Comparison of ENCODE assay signal across 14 mouse cellular contexts in genomic region chr3:90151086-90151740, GRCm38 (mm10). TPM values are rescaled to one million over a fixed set of nuclear protein-coding genes. Genes with fewer than 3 reads are reported as not detected.
DNase-seq lines count a peak whose midpoint lies in the region.
"Had no signal": no experiment of that assay in that cellular context is flagged by ENCODE, and none has a peak within 500 bp of the region (broad histone marks: within the 10 kb centered on the region; RNA-seq: fewer than 3 reads in every experiment).

No protein-coding gene starts in this region.

- peak; percentile 48 to 81 for DNase-seq in adrenal gland, adult (ENCODE audit: inconsistent age in 2 of 2, low spot score in 1 of 2)
- no peak for DNase-seq in adrenal gland, postnatal 4 days (ENCODE audit: low spot score in 2 of 2)
- peak; percentile 60 for DNase-seq in ES-CJ7 (ENCODE audit: low read depth, low spot score)
- DNase-seq in adrenal gland, adult 8-10 months = peak; percentile 42
- peak; percentile 43 to 54 for DNase-seq in adrenal gland, postnatal 36 days
- DNase-seq in right cerebral cortex, postnatal 10 days (ENCODE audit: low spot score in 2 of 2) = no peak
- no peak for DNase-seq in left cerebral cortex, adult 11 months (ENCODE audit: low spot score)
- DNase-seq: B cell, adult 2 months; cerebellum, adult 11 months; cerebellum, adult 9-10 months; gastrocnemius, postnatal 36 days; heart, adult 11 months; heart, postnatal 36 days; kidney, adult 8-10 months had no signal

RNA-seq across cellular contexts. Expression of gene Nup210l, which starts 47.3 kb away (rescaled TPM):
- total RNA-seq in adrenal gland, postnatal 4 days (2021) = under 1 TPM; 0.45 to 0.48 TPM
- 1 to 10 TPM in 1 of 4 experiments, under 1 TPM in 3; 0.35 to 1.1 (median 0.54) TPM for total RNA-seq in adrenal gland, adult 8-10 months (2022)
- under 1 TPM; 0.66 TPM for total RNA-seq in adrenal gland, postnatal 36 days (2021)

Comparison
In these comparisons a context has a peak if more than half of its experiments do, and no peak if none do; other contexts are left out.
1. DNase-seq: peak in adrenal gland, adult (2 of 2), ES-CJ7 (single experiment), adrenal gland, adult 8-10 months (single experiment) and adrenal gland, postnatal 36 days (2 of 2); none in adrenal gland, postnatal 4 days (0 of 2), right cerebral cortex, postnatal 10 days (0 of 2) and left cerebral cortex, adult 11 months (single experiment).